Mouse (Mus musculus): ENCODE measurements around the gene Ccnd3. TPM values are rescaled to one million over a fixed set of nuclear protein-coding genes. Genes with fewer than 3 reads are reported as not detected.

Gene Ccnd3
- polyA plus RNA-seq, 1 experiment, result 580 TPM

DNA sequence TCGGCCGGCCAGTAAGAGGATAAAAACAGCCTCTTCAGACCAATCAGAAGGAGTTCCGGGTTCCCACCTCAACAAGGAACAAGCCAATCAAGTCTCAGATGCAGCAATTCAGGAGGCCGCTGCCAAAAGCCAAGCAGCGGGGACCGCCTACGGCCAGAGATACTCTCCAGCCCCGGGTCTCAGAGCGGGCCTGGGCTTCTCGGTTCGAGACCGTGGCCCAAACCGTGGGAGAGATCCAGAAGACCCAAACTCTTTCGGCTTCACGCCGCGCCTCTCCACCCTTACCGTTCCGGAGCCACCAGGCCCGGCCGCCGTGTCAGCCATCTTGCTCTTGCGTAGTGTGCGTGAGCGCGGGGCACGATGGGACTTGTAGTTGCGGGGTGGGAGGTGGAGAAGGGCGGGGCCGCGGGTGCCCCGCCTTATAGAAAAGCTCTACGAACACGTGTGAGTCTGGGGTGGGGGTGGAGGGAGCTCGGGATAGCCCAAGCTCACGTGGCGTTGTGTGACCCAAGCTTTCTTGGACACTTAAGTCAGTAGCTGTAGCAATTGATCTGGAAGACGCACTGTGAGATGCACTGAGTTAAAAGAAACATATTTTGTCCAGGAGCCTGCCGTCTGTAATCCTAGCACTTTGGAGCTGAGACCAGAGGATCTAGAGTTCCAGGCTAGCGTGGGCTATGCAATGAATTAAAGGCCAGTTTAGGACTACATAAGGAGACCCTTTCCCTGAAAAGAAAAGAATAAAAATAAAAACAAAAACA, 2.7 kb upstream of the Ccnd3 start, which contains the start of gene Taf8:
Gene Taf8 (minus strand): TSS at position 347 of the 761 bp plus-strand sequence.
- no peak for TF ChIP-seq GATA1 (IDR thresholded peaks at IDR 0.05; ENCODE audit: low read length)

DNA sequence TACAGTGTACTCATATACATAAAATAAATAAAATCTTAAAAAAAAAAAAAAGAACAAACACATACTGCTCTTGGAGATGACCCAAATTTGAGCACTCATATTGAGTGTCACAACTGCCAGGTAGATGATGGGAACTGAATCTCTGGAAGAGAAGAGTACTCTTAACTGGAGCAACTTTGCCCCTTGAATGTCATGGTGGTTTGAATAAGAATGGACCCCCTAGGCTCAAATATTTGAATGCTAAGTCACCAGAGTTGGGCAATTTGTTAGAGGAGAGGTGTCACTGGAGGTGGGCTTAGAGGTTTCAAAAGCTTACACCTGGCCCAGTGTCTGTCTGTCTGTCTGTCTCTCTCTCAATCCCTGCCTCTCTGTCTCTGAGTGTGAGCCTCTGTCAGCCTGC, 1.2 kb upstream of the Ccnd3 start:
- no peak for TF ChIP-seq GATA1 (IDR thresholded peaks at IDR 0.05; ENCODE audit: low read length)

DNA sequence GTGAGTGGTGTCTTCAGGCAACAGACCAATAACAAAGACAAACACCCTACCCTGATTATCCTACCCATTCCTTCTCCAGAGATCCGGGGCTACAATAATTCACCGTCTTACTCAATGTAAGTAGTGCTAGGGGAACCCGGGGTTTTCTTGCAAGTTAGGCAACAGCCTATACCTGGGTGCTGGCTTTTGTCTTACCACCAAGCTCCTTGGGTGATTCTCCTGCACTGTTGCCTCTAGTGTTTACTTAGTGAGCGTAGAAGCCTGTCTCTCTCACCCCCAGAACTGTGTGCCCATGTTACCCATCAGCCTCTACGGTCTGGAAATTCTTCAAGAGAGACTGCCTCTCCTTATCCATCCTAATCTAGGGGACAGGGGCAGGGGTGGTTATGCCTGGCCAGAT, 623 bp upstream of the Ccnd3 start:
- no peak for TF ChIP-seq GATA1 (IDR thresholded peaks at IDR 0.05; ENCODE audit: low read length)

DNA sequence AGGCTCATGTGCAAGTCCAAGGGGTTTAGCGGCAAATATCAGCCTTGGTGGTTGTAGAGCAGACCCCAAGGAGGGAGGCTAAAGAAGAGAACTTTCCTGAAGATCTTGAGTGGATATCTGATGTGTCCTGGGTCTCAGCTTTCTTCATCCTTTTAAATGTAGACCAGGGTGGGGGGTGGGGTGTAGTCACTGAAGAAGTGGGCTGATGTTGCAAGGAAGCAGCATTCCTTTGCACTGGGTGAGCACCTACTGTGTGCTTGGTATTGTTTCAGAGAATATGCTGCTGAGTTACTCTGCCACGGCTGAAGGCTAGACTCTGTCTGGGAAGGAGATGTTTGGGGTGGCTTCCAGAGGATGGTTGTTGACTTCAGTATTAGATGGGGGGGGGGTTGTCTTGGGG, 715 bp downstream of the Ccnd3 start:
- TF ChIP-seq GATA1 (IDR thresholded peaks at IDR 0.05; ENCODE audit: low read length), result no peak

DNA sequence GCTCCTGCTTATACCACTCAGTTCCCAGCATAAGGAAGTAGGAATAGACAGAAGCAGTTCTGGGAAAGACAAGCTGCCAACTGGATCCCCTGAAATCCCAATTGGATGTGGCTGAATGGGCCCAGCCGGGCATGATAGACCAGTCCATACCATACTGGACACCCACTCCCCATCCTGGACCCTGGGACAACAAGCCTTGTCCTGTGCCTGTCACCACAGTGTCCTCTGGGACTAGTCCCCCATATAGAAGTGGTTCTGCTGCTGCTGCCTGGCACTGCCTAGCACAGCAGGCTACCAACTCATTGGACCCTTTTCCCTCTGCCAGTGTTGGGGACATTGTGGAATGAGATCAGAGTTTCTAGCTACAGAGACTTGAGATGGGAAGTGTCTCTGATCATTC, 1.2 kb downstream of the Ccnd3 start:
- TF ChIP-seq GATA1 (IDR thresholded peaks at IDR 0.05; ENCODE audit: low read length), result no peak

DNA sequence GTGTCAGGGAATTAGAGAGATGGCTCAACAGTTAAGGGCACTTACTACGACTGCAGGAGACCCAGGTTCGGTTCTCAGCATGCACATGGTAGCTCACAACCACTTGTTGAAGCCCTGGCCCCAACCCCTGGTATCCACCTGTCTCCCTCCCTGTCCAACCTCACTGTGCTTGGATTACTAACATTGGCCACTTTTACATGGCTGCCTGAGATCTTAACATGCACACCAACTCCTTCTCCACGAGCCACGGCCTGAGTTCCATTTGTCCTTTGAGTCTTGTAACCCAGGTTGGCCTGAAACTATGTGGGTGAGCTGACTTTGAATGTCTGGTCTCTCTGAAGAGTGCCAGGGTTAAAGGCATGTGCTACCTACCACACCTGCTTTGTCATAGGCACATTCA, 1.8 kb downstream of the Ccnd3 start:
- TF ChIP-seq GATA1 (IDR thresholded peaks at IDR 0.05; ENCODE audit: low read length), result no peak

DNA sequence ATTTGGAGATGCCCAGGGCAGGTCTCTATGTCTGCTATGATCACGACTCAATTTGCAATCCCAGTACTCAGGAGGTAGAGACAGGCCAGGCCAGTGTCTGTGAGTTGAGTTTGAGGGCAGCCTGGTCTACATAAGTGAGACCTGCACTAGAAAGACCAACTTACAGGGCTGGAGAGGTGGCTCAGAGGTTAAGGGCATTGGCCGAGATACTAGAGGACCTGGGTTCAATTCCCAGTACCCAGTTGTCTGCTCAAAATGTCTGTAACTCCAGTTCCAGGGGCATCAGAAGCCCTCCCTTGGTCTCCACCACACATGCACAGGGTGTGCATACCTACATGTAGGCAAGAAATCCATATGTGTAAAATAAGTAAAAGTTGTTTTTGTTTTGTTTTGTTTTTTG, 2.7 kb downstream of the Ccnd3 start:
- TF ChIP-seq GATA1 (IDR thresholded peaks at IDR 0.05; ENCODE audit: low read length), result no peak

DNA sequence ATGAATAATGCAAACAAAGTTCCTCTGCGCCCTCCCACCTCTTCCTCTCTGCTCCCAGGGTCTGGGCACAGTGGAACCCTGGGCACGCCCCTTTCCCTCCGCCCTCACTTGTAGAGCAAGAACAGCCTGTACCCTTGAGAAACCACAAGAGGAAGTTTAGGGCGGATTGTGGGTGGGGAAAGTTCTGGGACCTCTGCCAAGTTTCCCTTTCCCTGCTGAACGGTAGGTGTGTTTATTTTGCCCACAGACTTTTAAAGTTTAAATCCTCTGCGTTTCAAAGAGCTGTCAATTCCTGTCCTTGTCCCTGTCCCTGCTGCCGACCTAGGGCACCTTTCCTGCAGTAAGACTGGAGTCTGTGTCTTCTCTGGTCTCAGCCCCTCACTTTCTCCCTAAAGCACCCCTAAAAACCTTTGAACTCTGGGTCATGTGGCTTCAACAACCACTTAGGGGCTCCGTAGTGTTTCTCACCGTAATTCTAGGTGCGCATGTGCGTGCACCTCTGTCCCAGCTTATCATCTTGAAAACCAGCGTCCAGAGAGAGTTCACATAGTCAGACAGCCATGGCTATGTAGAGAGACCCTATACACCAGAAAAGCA, 3.3 kb downstream of the Ccnd3 start:
- TF ChIP-seq GATA1 (IDR thresholded peaks at IDR 0.05; ENCODE audit: low read length), result no peak

DNA sequence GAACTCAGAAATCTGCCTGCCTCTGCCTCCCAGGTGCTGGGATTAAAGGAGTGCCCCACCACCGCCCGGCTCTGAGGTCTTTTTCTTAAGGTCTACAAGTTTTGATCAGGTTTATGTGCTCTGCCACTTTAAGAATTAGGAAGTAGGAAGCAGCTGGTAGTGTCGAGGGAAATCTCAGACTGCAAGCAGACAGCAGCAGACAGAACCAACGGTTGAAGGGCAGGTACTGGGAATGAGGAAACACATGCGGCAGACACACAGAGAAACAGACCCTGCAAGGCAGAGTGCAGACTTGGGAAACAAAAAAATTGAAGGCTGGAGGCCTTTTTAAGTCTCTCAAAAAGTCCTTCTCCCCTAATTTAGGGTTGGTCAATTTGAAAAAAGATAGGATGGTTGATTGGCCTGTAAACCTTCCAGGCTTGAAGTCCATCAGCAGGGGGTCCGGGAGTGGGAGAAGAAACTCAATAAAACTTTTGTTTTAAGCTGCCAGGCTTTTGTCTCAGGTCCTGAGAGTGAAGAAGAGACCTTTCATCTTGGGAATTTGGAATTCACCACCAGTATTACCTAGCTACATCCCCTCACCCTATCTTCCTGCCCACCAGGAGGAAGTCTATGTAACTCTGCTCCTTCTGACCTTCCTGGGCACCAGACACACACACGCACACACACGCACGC, 4.3 kb downstream of the Ccnd3 start:
- TF ChIP-seq GATA1 (IDR thresholded peaks at IDR 0.05; ENCODE audit: low read length), result no peak

DNA sequence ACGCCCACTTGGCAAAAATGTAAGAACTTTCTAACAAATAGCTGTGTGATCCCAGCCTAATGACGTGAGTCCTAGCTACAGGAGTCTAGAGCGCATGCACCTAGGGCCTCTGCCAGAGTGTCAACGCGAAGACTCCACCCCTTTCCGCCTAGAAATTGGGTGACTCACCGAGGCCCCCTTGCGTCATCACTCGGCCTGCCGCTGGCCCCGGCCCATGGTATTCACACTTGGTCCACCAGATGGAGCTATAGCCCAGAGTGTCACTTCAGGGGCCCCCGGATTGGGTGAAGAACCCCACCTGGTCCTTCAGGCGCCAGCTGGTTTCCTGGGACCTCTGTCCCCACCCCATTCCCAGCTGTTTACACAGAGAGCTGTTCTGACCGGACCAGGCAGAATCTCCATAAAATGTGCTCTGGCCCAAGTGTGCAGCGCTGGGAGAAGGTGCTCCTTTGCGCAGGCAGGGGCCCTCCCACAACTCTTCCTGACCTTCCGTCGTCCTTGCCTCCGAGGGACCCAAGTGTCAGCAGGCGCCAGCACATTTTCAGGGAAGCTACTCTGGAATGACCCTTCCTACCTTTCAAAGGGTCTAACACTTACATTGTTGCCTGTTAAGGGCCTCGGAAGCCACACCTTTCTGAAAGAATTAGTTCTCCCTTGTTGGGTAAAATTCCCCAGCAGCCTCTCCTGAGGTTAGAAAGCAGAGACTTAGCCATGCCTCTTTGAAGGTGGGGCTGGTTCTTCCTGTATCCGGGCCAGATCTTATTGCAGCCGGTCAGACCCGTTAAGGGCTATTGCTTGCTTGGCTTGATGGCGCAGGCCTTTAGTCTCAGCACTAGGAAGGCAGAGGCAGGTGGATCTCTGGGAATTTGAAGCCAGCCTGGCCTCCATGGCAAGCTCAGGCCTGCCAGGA, 6.5 kb downstream of the Ccnd3 start:
- TF ChIP-seq GATA1 (IDR thresholded peaks at IDR 0.05; ENCODE audit: low read length), result no peak

DNA sequence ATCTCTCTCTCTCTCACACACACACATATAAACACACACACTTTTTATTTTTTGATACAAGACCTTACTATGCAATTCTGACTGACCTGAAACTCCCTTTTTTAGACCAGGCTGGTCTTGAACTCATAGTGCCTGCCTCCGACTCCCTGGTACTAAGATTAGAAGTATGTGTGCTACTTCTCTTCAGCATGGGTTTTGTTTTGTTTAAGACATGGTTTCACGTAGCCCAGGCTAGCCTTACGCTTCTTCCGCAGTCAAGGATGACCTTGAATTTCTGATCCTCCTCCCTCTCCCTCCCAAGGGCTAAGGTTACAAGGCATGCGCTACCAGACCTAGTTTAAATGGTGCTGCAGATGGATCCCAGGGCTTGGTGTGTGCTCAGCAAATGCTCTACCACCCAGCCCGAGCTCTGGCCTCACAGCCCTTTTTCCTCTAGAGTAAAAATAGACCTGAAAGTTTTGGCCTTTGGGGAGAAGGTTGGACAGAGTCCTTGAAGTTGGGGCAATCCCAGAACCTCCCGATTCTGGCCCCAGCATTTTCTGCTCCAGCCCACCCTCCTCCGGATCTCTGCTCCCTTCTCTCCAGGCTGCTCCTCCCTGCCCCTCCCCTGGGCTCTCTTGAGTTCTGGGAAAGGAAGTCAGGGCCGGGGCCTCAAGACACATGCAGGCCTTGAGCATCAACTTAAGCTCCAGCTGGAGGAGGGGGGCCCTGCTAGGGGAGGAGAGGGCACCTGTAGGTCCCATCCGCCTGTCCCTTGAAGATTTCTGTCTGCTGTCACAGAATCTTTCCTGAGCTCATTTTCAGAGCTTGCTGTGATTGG, 8.3 kb downstream of the Ccnd3 start:
- no peak for TF ChIP-seq GATA1 (IDR thresholded peaks at IDR 0.05; ENCODE audit: low read length)

DNA sequence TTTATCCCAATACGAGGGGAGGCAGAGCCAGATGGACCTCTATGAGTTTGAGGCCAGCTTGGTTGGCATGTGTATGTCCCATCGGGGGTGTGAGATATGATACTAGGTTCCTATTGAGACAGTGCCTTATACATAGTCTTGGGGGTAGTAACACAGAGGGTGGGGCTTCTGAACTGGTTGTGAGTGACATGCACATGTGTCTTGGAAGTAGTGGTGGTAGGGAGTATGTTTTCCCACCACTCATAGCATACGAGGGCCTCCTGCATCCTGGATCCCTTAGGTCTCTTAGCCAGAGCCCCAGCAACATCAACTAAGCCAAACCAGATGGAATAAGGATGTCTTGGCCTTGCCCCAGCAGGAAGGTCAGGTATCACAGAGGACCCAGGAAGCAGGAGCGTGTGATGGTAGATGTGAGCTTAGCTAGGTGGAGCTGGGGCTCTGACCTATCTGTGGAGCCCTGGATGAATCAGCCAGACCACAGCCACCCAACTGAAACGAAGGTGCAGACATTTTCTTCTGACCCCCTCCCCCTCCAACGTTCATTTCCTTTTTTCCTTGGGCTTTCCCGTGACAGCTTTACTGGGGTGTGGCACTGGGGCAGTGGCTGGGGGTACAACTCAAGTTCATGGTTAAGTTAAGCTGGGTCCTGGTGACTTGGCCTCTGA, 10.5 kb downstream of the Ccnd3 start:
- no peak for TF ChIP-seq GATA1 (IDR thresholded peaks at IDR 0.05; ENCODE audit: low read length)

DNA sequence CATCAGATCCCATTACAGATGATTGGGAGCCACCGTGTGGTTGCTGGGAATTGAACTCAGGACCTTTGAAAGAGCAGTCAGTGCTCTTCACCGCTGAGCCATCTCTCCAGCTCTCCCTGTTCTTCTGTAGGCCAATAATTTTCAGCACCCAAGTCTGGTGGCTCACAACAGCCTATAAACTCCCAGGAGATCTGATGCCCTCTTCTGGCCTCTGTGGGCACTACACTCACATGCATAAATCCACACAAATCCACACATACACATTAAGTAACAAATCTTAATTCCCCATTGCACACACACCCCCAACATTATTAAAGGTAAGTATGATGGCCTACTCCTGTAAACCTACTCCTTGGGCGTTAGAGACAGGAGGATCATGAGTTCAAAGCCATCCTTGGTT, 11.4 kb downstream of the Ccnd3 start:
- TF ChIP-seq GATA1 (IDR thresholded peaks at IDR 0.05; ENCODE audit: low read length), result no peak

DNA sequence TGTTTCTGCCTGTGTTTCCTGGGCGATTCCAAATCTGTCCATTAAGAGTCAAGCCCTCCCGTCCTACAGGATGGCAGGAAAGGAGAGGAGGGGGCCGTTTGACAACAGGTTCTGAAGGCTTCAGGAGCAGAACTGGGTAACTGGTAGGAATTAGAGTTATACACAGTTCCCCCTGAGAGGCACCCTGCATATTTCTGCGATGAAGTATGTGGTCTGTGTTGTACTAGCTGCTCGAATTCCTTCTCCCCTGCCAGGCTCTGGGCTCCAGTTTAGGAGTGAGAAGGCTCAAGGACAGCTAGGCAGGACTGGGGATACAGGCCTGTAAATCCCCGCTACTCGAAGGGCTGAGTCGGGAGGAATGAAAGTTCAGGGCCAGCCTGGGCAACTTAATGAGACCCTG, 13.4 kb downstream of the Ccnd3 start:
- TF ChIP-seq GATA1 (IDR thresholded peaks at IDR 0.05; ENCODE audit: low read length), result no peak

Data from G1E-ER4 (cell line).